Mouse (Mus musculus) liver, postnatal 0 days (tissue): Measurements from ENCODE around the gene Olfr410. TPM values are rescaled to one million over a fixed set of nuclear protein-coding genes. Genes with fewer than 3 reads are reported as not detected.

Source experiments
- ATAC-seq: fragments of 200-750 bp; cut with Nextera tagmentation; 2 replicates; pipeline ENCODE4 v1.8.0; 2017; ENCODE audit warnings: mild to moderate bottlenecking, moderate library complexity
- DNase-seq: peaks from one replicate; pipeline ENCODE4 v3.0.0-alpha.2; 2016
- H3K27ac ChIP-seq: fragments of 300-500 bp; sonication (generic); 2 replicates; pipeline ENCODE4 v1.5.1; 2014; ENCODE audit warnings: antibody characterized with exemption, moderate library complexity, mild to moderate bottlenecking, low read depth
- H3K27me3 ChIP-seq: fragments of 300-500 bp; sonication (generic); 2 replicates; pipeline ENCODE4 v1.6.1; 2014; ENCODE audit warnings: low read length, control low read depth, mixed read lengths; ENCODE audit not compliant: insufficient read depth
- H3K36me3 ChIP-seq: fragments of 300-500 bp; sonication (generic); replicated peaks from 2 replicates; pipeline ENCODE4 v1.6.1; 2014; ENCODE audit warnings: mild to moderate bottlenecking, control low read depth, low read length, moderate library complexity, mixed read lengths; ENCODE audit not compliant: insufficient read depth
- H3K4me1 ChIP-seq: fragments of 300-500 bp; sonication (generic); 2 replicates; pipeline ENCODE4 v1.6.1; 2014; ENCODE audit warnings: antibody characterized with exemption, mild to moderate bottlenecking, control low read depth; ENCODE audit not compliant: insufficient read depth
- H3K4me2 ChIP-seq: fragments of 300-500 bp; sonication (generic); 2 replicates; pipeline ENCODE4 v1.6.1; 2014; ENCODE audit warnings: low read depth, mild to moderate bottlenecking, low read length, moderate library complexity, mixed read lengths
- H3K4me3 ChIP-seq: fragments of 300-500 bp; sonication (generic); 2 replicates; pipeline ENCODE4 v1.5.1; 2014; ENCODE audit warnings: low read depth, low read length
- H3K9ac ChIP-seq: fragments of 300-500 bp; sonication (generic); replicated peaks from 2 replicates; pipeline ENCODE4 v1.6.1; 2014; ENCODE audit warnings: mild to moderate bottlenecking, moderate library complexity
- H3K9me3 ChIP-seq: fragments of 300-500 bp; sonication (generic); 2 replicates; pipeline ENCODE4 v1.6.1; 2016; ENCODE audit warnings: mild to moderate bottlenecking, control low read depth, low read length, mixed read lengths
- CTCF ChIP-seq: sonication (generic); IDR thresholded peaks from 2 replicates; pipeline ENCODE4 v1.5.1; 2016; ENCODE audit warnings: antibody characterized with exemption, low read depth
- EP300 ChIP-seq: IDR thresholded peaks from 2 replicates; pipeline ENCODE4 v1.6.1; 2016; ENCODE audit warnings: antibody characterized with exemption, low read depth, mild to moderate bottlenecking
- WGBS: fragments of 180-500 bp; shearing (Covaris S2); extraction: QIAGEN DNeasy Blood & Tissue Kit; methylation state at CpG from one replicate; pipeline ENCODE4 v1.1.7; 2014; ENCODE audit not compliant: insufficient replicate concordance; 5-methylcytosine and 5-hydroxymethylcytosine counted together
- polyA plus RNA-seq: library from polyadenylated mRNA; unstranded; fragments of >200 nt; fragmentation: Nextera tagmentation; extraction: Ambion mirVana; gene quantifications from 2 replicates; pipeline ENCODE4 v1.2.1, GENCODE M21; 2015

Olfr410 gene
- polyA plus RNA-seq, 1 experiment from 2014 or later, result not detected

GRCm38 (mm10) chr11:74361769-74362168, 23.9 kb upstream of the Olfr410 start, which contains the start of gene Olfr412:
Olfr412 (plus strand) TSS chr11:74362069.
- H3K9ac ChIP-seq, result no peak within 1 kb of the TSS
- ATAC-seq, result no peak

GRCm38 (mm10) chr11:74352550-74352949, 14.7 kb upstream of the Olfr410 start, which contains the start of gene Olfr411:
Olfr411 (minus strand) TSS chr11:74352650.
- H3K4me1 ChIP-seq, result no peaks in the 10 kb centered on the region
- peaks cover 4% of the 10 kb centered on the region; the same call in 1 of the 2 replicates for H3K9me3 ChIP-seq
- no peak for DNase-seq
- 66% methylated on average over 3 of the region's 3 CpGs for WGBS
- H3K4me2 ChIP-seq, result no peak within 1 kb of the TSS
- no peak within 1 kb of the TSS for H3K27ac ChIP-seq
- no peaks in the 10 kb centered on the region for H3K27me3 ChIP-seq
- no peak for ATAC-seq
- no peaks in the 10 kb centered on the region for H3K36me3 ChIP-seq
- H3K4me3 ChIP-seq, result no peak within 1 kb of the TSS
- no peak within 1 kb of the TSS for H3K9ac ChIP-seq
- TF ChIP-seq EP300, result no peak
- no peak for TF ChIP-seq CTCF

More at GRCm38 (mm10) chr11:74361769-74362168, 23.9 kb upstream of the Olfr410 start, which contains the start of gene Olfr412:
- TF ChIP-seq CTCF, result no peak
- TF ChIP-seq EP300, result no peak
- no peaks in the 10 kb centered on the region for H3K36me3 ChIP-seq
- H3K4me2 ChIP-seq, result no peak within 1 kb of the TSS
- no peak within 1 kb of the TSS for H3K4me3 ChIP-seq
- H3K27ac ChIP-seq, result no peak within 1 kb of the TSS
- DNase-seq, result no peak
- H3K4me1 ChIP-seq, result no peaks in the 10 kb centered on the region
- 82% methylated on average over 1 of the region's 1 CpGs for WGBS
- H3K9me3 ChIP-seq, result peaks cover 4% of the 10 kb centered on the region; the same call in 1 of the 2 replicates
- H3K27me3 ChIP-seq, result no peaks in the 10 kb centered on the region

GRCm38 (mm10) chr11:74328781-74329180, 9.1 kb downstream of the Olfr410 start:
- TF ChIP-seq EP300 (no peak), CTCF (no peak)
- ATAC-seq, result no peak
- no peak for DNase-seq
- H3K9me3 ChIP-seq, result no peaks in the 10 kb centered on the region
- no peak overlapping the region for H3K9ac ChIP-seq
- H3K4me3 ChIP-seq, result no peak overlapping the region
- H3K27me3 ChIP-seq, result no peaks in the 10 kb centered on the region
- no peaks in the 10 kb centered on the region for H3K36me3 ChIP-seq
- H3K27ac ChIP-seq, result no peak overlapping the region
- H3K4me2 ChIP-seq, result no peak overlapping the region
- H3K4me1 ChIP-seq, result no peaks in the 10 kb centered on the region

- Histone ChIP-seq H3K4me2 (no peak overlapping the region), H3K36me3 (no peaks in the 10 kb centered on the region), H3K4me1 (no peaks in the 10 kb centered on the region), H3K27ac (no peak overlapping the region), H3K27me3 (no peaks in the 10 kb centered on the region), H3K9ac (no peak overlapping the region), H3K4me3 (no peak overlapping the region), H3K9me3 (no peaks in the 10 kb centered on the region)
- TF ChIP-seq EP300 (no peak), CTCF (no peak)
- WGBS, result 33% methylated on average over 2 of the region's 2 CpGs
- no peak for ATAC-seq
- no peak for DNase-seq
These were observed 11.8 kb downstream of the Olfr410 start for GRCm38 (mm10) chr11:74326044-74326443.

- Histone ChIP-seq H3K27me3 (no peaks in the 10 kb centered on the region), H3K4me1 (no peaks in the 10 kb centered on the region), H3K27ac (no peak overlapping the region), H3K36me3 (no peaks in the 10 kb centered on the region), H3K9ac (no peak overlapping the region), H3K9me3 (no peaks in the 10 kb centered on the region), H3K4me2 (no peak overlapping the region), H3K4me3 (no peak overlapping the region)
- no peak for ATAC-seq
- 61% methylated on average over 2 of the region's 2 CpGs for WGBS
- DNase-seq, result no peak
- TF ChIP-seq EP300, result no peak
- TF ChIP-seq CTCF, result no peak
These were observed 50.6 kb downstream of the Olfr410 start for GRCm38 (mm10) chr11:74287256-74287655.

GRCm38 (mm10) chr11:74283436-74283835, 54.4 kb downstream of the Olfr410 start, which contains the start of gene Olfr59:
Olfr59 (plus strand) TSS chr11:74283736.
- TF ChIP-seq EP300 (no peak), CTCF (no peak)
- Histone ChIP-seq H3K27ac (no peak within 1 kb of the TSS), H3K9ac (no peak within 1 kb of the TSS), H3K9me3 (no peaks in the 10 kb centered on the region), H3K27me3 (no peaks in the 10 kb centered on the region), H3K4me3 (no peak within 1 kb of the TSS), H3K4me1 (no peaks in the 10 kb centered on the region), H3K36me3 (no peaks in the 10 kb centered on the region), H3K4me2 (no peak within 1 kb of the TSS)
- DNase-seq, result no peak
- WGBS, result 43% methylated on average over 2 of the region's 2 CpGs
- ATAC-seq, result no peak

Other genes starting within 250 kb of the Olfr410 start
- not detected in 2 replicates for gene Olfr401, start 224.3 kb downstream of the Olfr410 start, polyA plus RNA-seq
- gene Olfr402, start 184.5 kb downstream of the Olfr410 start, polyA plus RNA-seq, result not detected in 2 replicates
- not detected in 2 replicates for gene Olfr403, start 151.8 kb downstream of the Olfr410 start, polyA plus RNA-seq
- not detected in 2 replicates for gene Olfr43, start 126.7 kb downstream of the Olfr410 start, polyA plus RNA-seq
- not detected in 2 replicates for gene Olfr406, start 78.2 kb downstream of the Olfr410 start, polyA plus RNA-seq
- not detected in 2 replicates for gene Olfr59, start 54.3 kb downstream of the Olfr410 start, polyA plus RNA-seq
- gene Olfr411, start 14.6 kb upstream of the Olfr410 start, polyA plus RNA-seq, result not detected in 2 replicates
- gene Olfr412, start 24.0 kb upstream of the Olfr410 start, polyA plus RNA-seq, result not detected in 2 replicates